In genomic region chr1:38816306-38816705, GRCm38 (mm10) we compare ENCODE assay signal across 15 mouse cellular contexts. TPM values are rescaled to one million over a fixed set of nuclear protein-coding genes. Genes with fewer than 3 reads are reported as not detected.
A peak's percentile ranks its signal among the peaks of the same experiment; 100 is the strongest.
DNase-seq lines count a peak whose midpoint lies in the region; ATAC-seq and TF ChIP-seq lines count a peak whose summit lies in the region.
"Had no signal": no experiment of that assay in that cellular context is flagged by ENCODE, and none has a peak within 500 bp of the region (broad histone marks: within the 10 kb centered on the region; RNA-seq: fewer than 3 reads in every experiment).

No protein-coding gene starts in this region.

- H3K36me3 ChIP-seq in forebrain, embryonic 15.5 days, result peaks cover 32% of the 10 kb centered on the region
- H3K36me3 ChIP-seq in forebrain, postnatal 0 days (ENCODE audit: insufficient read depth), result peaks cover 41% of the 10 kb centered on the region
- H3K36me3 ChIP-seq in embryonic facial prominence, embryonic 13.5 days, result peaks cover 23% of the 10 kb centered on the region
- peaks cover 44% of the 10 kb centered on the region for H3K36me3 ChIP-seq in midbrain, embryonic 13.5 days
- H3K36me3 ChIP-seq: lung, embryonic 15.5 days had no signal

- H3K9ac ChIP-seq in forebrain, embryonic 15.5 days (replicated peaks), result no peak overlapping the region
- no peak overlapping the region for H3K9ac ChIP-seq in forebrain, postnatal 0 days
- H3K9ac ChIP-seq in embryonic facial prominence, embryonic 13.5 days, result no peak overlapping the region
- H3K9ac ChIP-seq in midbrain, embryonic 13.5 days (replicated peaks), result no peak overlapping the region
- H3K9ac ChIP-seq: lung, embryonic 15.5 days had no signal

- no peak overlapping the region for H3K4me3 ChIP-seq in forebrain, embryonic 15.5 days
- H3K4me3 ChIP-seq in forebrain, postnatal 0 days (ENCODE audit: low read depth, low read length), result no peak overlapping the region
- no peak overlapping the region for H3K4me3 ChIP-seq in embryonic facial prominence, embryonic 13.5 days
- no peak overlapping the region for H3K4me3 ChIP-seq in midbrain, embryonic 13.5 days (replicated peaks)
- H3K4me3 ChIP-seq: lung, embryonic 15.5 days had no signal

- no peak overlapping the region for H3K4me2 ChIP-seq in forebrain, embryonic 15.5 days (replicated peaks)
- H3K4me2 ChIP-seq in forebrain, postnatal 0 days (ENCODE audit: low read depth), result no peak overlapping the region
- peak overlapping the region; percentile 24; the same call in 1 of the 2 replicates for H3K4me2 ChIP-seq in embryonic facial prominence, embryonic 13.5 days
- no peak overlapping the region for H3K4me2 ChIP-seq in midbrain, embryonic 13.5 days (replicated peaks)
- H3K4me2 ChIP-seq: lung, embryonic 15.5 days had no signal

- no peak for TF ChIP-seq CTCF in forebrain, postnatal 0 days (IDR thresholded peaks at IDR 0.05; ENCODE audit: low read depth)

- DNase-seq in forebrain, postnatal 0 days, result no peak
- DNase-seq in adipocyte (ENCODE audit: low spot score), result peak; percentile 73
- no peak for DNase-seq in spleen, postnatal 10 days (ENCODE audit: low spot score in 2 of 2)
- DNase-seq in ovary, postnatal 36 days (ENCODE audit: low spot score), result no peak
- DNase-seq: heart, adult 18-20 months; heart, postnatal 36 days; kidney, adult 8-10 months; liver; right cerebral cortex, postnatal 25 days; thymus, postnatal 25 days had no signal

- no peaks in the 10 kb centered on the region for H3K9me3 ChIP-seq in forebrain, embryonic 15.5 days
- H3K9me3 ChIP-seq in forebrain, postnatal 0 days (ENCODE audit: low read length), result no peaks in the 10 kb centered on the region
- no peaks in the 10 kb centered on the region for H3K9me3 ChIP-seq in embryonic facial prominence, embryonic 13.5 days
- no peaks in the 10 kb centered on the region for H3K9me3 ChIP-seq in midbrain, embryonic 13.5 days
- H3K9me3 ChIP-seq: lung, embryonic 15.5 days had no signal

- 62% methylated on average over 4 of the region's 4 CpGs for WGBS in forebrain, embryonic 15.5 days
- WGBS in forebrain, postnatal 0 days, result 40% methylated on average over 4 of the region's 4 CpGs
- 34% methylated on average over 4 of the region's 4 CpGs for WGBS in embryonic facial prominence, embryonic 13.5 days
- 69% methylated on average over 4 of the region's 4 CpGs for WGBS in midbrain, embryonic 13.5 days

- peaks cover 10% of the 10 kb centered on the region; the same call in 1 of the 2 replicates for H3K4me1 ChIP-seq in forebrain, embryonic 15.5 days
- peaks cover 4% of the 10 kb centered on the region; the same call in 1 of the 2 replicates for H3K4me1 ChIP-seq in forebrain, postnatal 0 days (ENCODE audit: insufficient read depth)
- H3K4me1 ChIP-seq in embryonic facial prominence, embryonic 13.5 days, result peaks cover 27% of the 10 kb centered on the region
- H3K4me1 ChIP-seq in midbrain, embryonic 13.5 days (replicated peaks), result peaks cover 20% of the 10 kb centered on the region; the same call in 1 of the 2 replicates
- H3K4me1 ChIP-seq: lung, embryonic 15.5 days had no signal

- no peak for ATAC-seq in forebrain, embryonic 15.5 days (replicated peaks)
- ATAC-seq in forebrain, postnatal 0 days, result no peak
- no peak for ATAC-seq in embryonic facial prominence, embryonic 13.5 days (ENCODE audit: insufficient number of reproducible peaks, insufficient read depth, low FRiP score, low TSS enrichment, low read depth)
- no peak for ATAC-seq in midbrain, embryonic 13.5 days

- H3K27me3 ChIP-seq in forebrain, embryonic 15.5 days, result no peaks in the 10 kb centered on the region
- H3K27me3 ChIP-seq in forebrain, postnatal 0 days (ENCODE audit: insufficient read depth, low read length), result no peaks in the 10 kb centered on the region
- H3K27me3 ChIP-seq in embryonic facial prominence, embryonic 13.5 days, result no peaks in the 10 kb centered on the region
- H3K27me3 ChIP-seq in midbrain, embryonic 13.5 days, result no peaks in the 10 kb centered on the region
- H3K27me3 ChIP-seq: lung, embryonic 15.5 days had no signal

- 0 out of 2 replicates have a peak overlapping the region, but pooled peaks have one; percentile 7 for H3K27ac ChIP-seq in forebrain, embryonic 15.5 days (replicated peaks)
- no peak overlapping the region for H3K27ac ChIP-seq in forebrain, postnatal 0 days (ENCODE audit: low read depth, low read length)
- peak overlapping the region; percentile 70 for H3K27ac ChIP-seq in embryonic facial prominence, embryonic 13.5 days
- H3K27ac ChIP-seq in midbrain, embryonic 13.5 days, result peak overlapping the region; percentile 53
- H3K27ac ChIP-seq: lung, embryonic 15.5 days had no signal

RNA-seq across cellular contexts. Expression of gene Lonrf2, which starts 20.2 kb away (rescaled TPM):
- polyA plus RNA-seq in forebrain, embryonic 15.5 days (2015; fragmentation: Nextera tagmentation; extraction: Ambion mirVana), result 12.6 and 13.3 TPM in 2 replicates
- 103 and 143 TPM in 2 replicates for total RNA-seq in forebrain, postnatal 0 days (2014; rRNA removed)
- 13.8 and 21.9 TPM in 2 replicates for polyA plus RNA-seq in forebrain, postnatal 0 days (2015; fragmentation: Nextera tagmentation; extraction: Ambion mirVana)
- polyA plus RNA-seq in embryonic facial prominence, embryonic 13.5 days (2015; fragmentation: Nextera tagmentation; extraction: Ambion mirVana), result 2.2 and 3.1 TPM in 2 replicates
- 12.5 and 14.1 TPM in 2 replicates for polyA plus RNA-seq in midbrain, embryonic 13.5 days (2015; fragmentation: Nextera tagmentation; extraction: Ambion mirVana)
- total RNA-seq: CH12.LX had no signal
